Mouse (Mus musculus): ENCODE data around the gene Gstk1. TPM values are rescaled to one million over a fixed set of nuclear protein-coding genes. Genes with fewer than 3 reads are reported as not detected.

Gstk1 gene
- polyA plus RNA-seq, 1 experiment from 2014 or later: 11.6 TPM

DNA sequence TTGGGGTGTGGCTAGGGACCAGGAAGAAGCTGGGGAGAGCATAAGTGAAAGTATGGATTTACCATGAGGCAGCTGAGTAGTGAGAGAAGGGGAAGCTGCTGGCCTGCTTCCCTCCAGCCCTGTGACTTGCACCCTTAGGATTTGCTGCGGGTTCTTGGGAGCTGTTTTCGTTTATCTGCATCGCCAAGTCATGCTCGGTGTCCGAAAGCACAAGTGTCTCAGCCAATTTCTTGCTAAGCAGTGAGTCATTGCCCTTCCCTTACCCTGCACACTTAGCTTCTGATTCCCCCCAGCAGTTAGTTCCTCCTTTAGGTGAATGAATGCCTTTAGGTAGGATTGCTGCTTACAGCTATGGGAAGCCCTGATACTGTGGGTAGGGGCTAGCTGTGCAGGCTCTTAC is 53.6 kb downstream of the Gstk1 start:
- H3K4me3 ChIP-seq (replicated peaks; ENCODE audit: low read length): no peak overlapping the region
- peaks cover 68% of the 10 kb centered on the region for H3K36me3 ChIP-seq (replicated peaks; ENCODE audit: control insufficient read depth, insufficient read depth)
- no peak overlapping the region for H3K9ac ChIP-seq
- 97% methylated on average over 5 of the region's 5 CpGs for WGBS
- no peaks in the 10 kb centered on the region for H3K4me1 ChIP-seq (replicated peaks; ENCODE audit: control insufficient read depth, insufficient read depth, low read length)
- ATAC-seq (ENCODE audit: low FRiP score) (no peak), DNase-seq (ENCODE audit: low spot score) (no peak)
- no peaks in the 10 kb centered on the region for H3K9me3 ChIP-seq (ENCODE audit: control insufficient read depth, low read length)
- H3K4me2 ChIP-seq (replicated peaks): no peak overlapping the region
- no peak overlapping the region for H3K27ac ChIP-seq
- H3K27me3 ChIP-seq (ENCODE audit: control insufficient read depth, insufficient read depth, low read length): no peaks in the 10 kb centered on the region

Other genes with a start within 250 kb of the Gstk1 start
- gene Sva, start 207.5 kb upstream of the Gstk1 start, polyA plus RNA-seq (2014; fragmentation: Nextera tagmentation; extraction: Ambion mirVana): not detected in 2 replicates
- gene Tas2r139, start 105.0 kb upstream of the Gstk1 start, polyA plus RNA-seq (2014; fragmentation: Nextera tagmentation; extraction: Ambion mirVana): not detected in 2 replicates
- gene Tas2r144, start 30.6 kb upstream of the Gstk1 start, polyA plus RNA-seq (2014; fragmentation: Nextera tagmentation; extraction: Ambion mirVana): not detected in 2 replicates
- not detected in 2 replicates for gene Tmem139, start 16.0 kb downstream of the Gstk1 start, polyA plus RNA-seq (2014; fragmentation: Nextera tagmentation; extraction: Ambion mirVana)
- 32.7 and 36.4 TPM in 2 replicates for gene Casp2, start 19.1 kb downstream of the Gstk1 start, polyA plus RNA-seq (2014; fragmentation: Nextera tagmentation; extraction: Ambion mirVana)
- gene Clcn1, start 40.8 kb downstream of the Gstk1 start, polyA plus RNA-seq (2014; fragmentation: Nextera tagmentation; extraction: Ambion mirVana): 0.94 and 1.9 TPM in 2 replicates
- gene Fam131b, start 78.7 kb downstream of the Gstk1 start, polyA plus RNA-seq (2014; fragmentation: Nextera tagmentation; extraction: Ambion mirVana): 7.2 and 7.9 TPM in 2 replicates
- 56.6 and 60.3 TPM in 2 replicates for gene Zyx, start 103.7 kb downstream of the Gstk1 start, polyA plus RNA-seq (2014; fragmentation: Nextera tagmentation; extraction: Ambion mirVana)
- 0.16 and 0.24 TPM in 2 replicates for gene Epha1, start 127.3 kb downstream of the Gstk1 start, polyA plus RNA-seq (2014; fragmentation: Nextera tagmentation; extraction: Ambion mirVana)
- not detected in 2 replicates for gene Tas2r143, start 154.3 kb downstream of the Gstk1 start, polyA plus RNA-seq (2014; fragmentation: Nextera tagmentation; extraction: Ambion mirVana)
- gene Tas2r135, start 159.5 kb downstream of the Gstk1 start, polyA plus RNA-seq (2014; fragmentation: Nextera tagmentation; extraction: Ambion mirVana): not detected in 2 replicates
- not detected in 2 replicates for gene Tas2r126, start 188.6 kb downstream of the Gstk1 start, polyA plus RNA-seq (2014; fragmentation: Nextera tagmentation; extraction: Ambion mirVana)
- not detected in 2 replicates for gene Olfr458, start 219.3 kb downstream of the Gstk1 start, polyA plus RNA-seq (2014; fragmentation: Nextera tagmentation; extraction: Ambion mirVana)
- not detected in 2 replicates for gene Olfr457, start 230.4 kb downstream of the Gstk1 start, polyA plus RNA-seq (2014; fragmentation: Nextera tagmentation; extraction: Ambion mirVana)
- not detected in 2 replicates for gene Olfr456, start 241.3 kb downstream of the Gstk1 start, polyA plus RNA-seq (2014; fragmentation: Nextera tagmentation; extraction: Ambion mirVana)